Mouse (Mus musculus): ENCODE measurements around the gene Olfr1242.

The Olfr1242 gene

GRCm38 (mm10) chr2:89498235-89498634 lies at the start of gene Olfr1242:
Gene Olfr1242 (minus strand): TSS chr2:89498335.
- no peak for DNase-seq

- DNase-seq = no peak
Measured at GRCm38 (mm10) chr2:89544516-89544915, 46.4 kb upstream of the Olfr1242 start.

- no peak for DNase-seq
Measured at GRCm38 (mm10) chr2:89539923-89540322, 41.8 kb upstream of the Olfr1242 start.

- DNase-seq = no peak
Measured at GRCm38 (mm10) chr2:89531387-89531786, 33.3 kb upstream of the Olfr1242 start, which contains the start of gene Olfr1243. Gene Olfr1243 (minus strand): TSS chr2:89531487.

- DNase-seq = no peak
Measured at GRCm38 (mm10) chr2:89487026-89487425, 11.1 kb downstream of the Olfr1242 start, which contains the start of gene Olfr1241. Gene Olfr1241 (minus strand): TSS chr2:89487126.

GRCm38 (mm10) chr2:89442900-89443299 lies 55.2 kb downstream of the Olfr1242 start, which contains the start of gene Olfr1240:
Gene Olfr1240 (minus strand): TSS chr2:89443000.
- no peak for DNase-seq
